Mouse (Mus musculus) myocyte (in vitro differentiated cells): ENCODE data around the gene Gabbr2. TPM values are rescaled to one million over a fixed set of nuclear protein-coding genes. Genes with fewer than 3 reads are reported as not detected.

Experiments used
- H3K27me3 ChIP-seq: one replicate; pipeline ENCODE4 v1.6.1; 2011; ENCODE audit not compliant: control insufficient read depth, insufficient read depth, insufficient read length
- H3K36me3 ChIP-seq: one replicate; pipeline ENCODE4 v1.6.1; 2011; ENCODE audit not compliant: control insufficient read depth, insufficient read depth
- H3K4me2 ChIP-seq: one replicate; pipeline ENCODE4 v1.6.1; 2011; ENCODE audit warnings: low read depth, control low read depth
- H3K4me3 ChIP-seq: one replicate; pipeline ENCODE4 v1.5.1; 2011; ENCODE audit warnings: mild to moderate bottlenecking, control low read depth, moderate library complexity
- H3K79me2 ChIP-seq: one replicate; pipeline ENCODE4 v1.6.1; 2011; ENCODE audit not compliant: control insufficient read depth, insufficient read depth
- H3ac ChIP-seq: one replicate; pipeline ENCODE4 v1.6.1; 2011; ENCODE audit not compliant: control insufficient read depth, insufficient read length
- CEBPB ChIP-seq: IDR thresholded peaks from 2 replicates; pipeline ENCODE4 v1.6.1; 2011; ENCODE audit warnings: mild to moderate bottlenecking, moderate library complexity; ENCODE audit not compliant: poor library complexity, insufficient read depth, severe bottlenecking
- E2F4 ChIP-seq: IDR thresholded peaks from one replicate; pipeline ENCODE4 v1.6.1; 2011; ENCODE audit warnings: mild to moderate bottlenecking, control low read depth, moderate library complexity; ENCODE audit not compliant: insufficient read depth
- MAX ChIP-seq: IDR thresholded peaks from one replicate; pipeline ENCODE4 v1.6.1; 2011; ENCODE audit warnings: low read depth, mild to moderate bottlenecking, control low read depth
- MYOD1 ChIP-seq, 3 experiments: IDR thresholded peaks; one replicate each; pipeline ENCODE4 v1.6.1; 2011; ENCODE audit warnings: control low read depth in 2 of 3, low read depth in 2 of 3, mild to moderate bottlenecking in 2 of 3, moderate library complexity in 1 of 3; ENCODE audit not compliant: insufficient read length in 2 of 3, control insufficient read depth in 1 of 3
- MYOG ChIP-seq, 3 experiments: IDR thresholded peaks; one replicate each; pipeline ENCODE4 v1.6.1; 2011; ENCODE audit warnings: control low read depth in 2 of 3, low read depth in 2 of 3, mild to moderate bottlenecking in 2 of 3; ENCODE audit not compliant: insufficient read length in 2 of 3, control insufficient read depth in 1 of 3, insufficient read depth in 1 of 3
- POLR2A ChIP-seq: IDR thresholded peaks from one replicate; pipeline ENCODE4 v1.6.1; 2011; ENCODE audit warnings: low read depth, mild to moderate bottlenecking, control low read depth, moderate library complexity; ENCODE audit not compliant: insufficient read length
- POLR2AphosphoS2 ChIP-seq: IDR thresholded peaks from one replicate; pipeline ENCODE4 v1.6.1; 2011; ENCODE audit warnings: low read depth, control low read depth; ENCODE audit not compliant: insufficient read length
- REST ChIP-seq: IDR thresholded peaks from one replicate; pipeline ENCODE4 v1.6.1; 2011; ENCODE audit warnings: mild to moderate bottlenecking, control low read depth, moderate library complexity; ENCODE audit not compliant: insufficient read depth, insufficient read length
- SRF ChIP-seq: IDR thresholded peaks from one replicate; pipeline ENCODE4 v1.6.1; 2011; ENCODE audit warnings: low read depth; ENCODE audit not compliant: control insufficient read depth, insufficient read length
- TCF12 ChIP-seq: IDR thresholded peaks from one replicate; pipeline ENCODE4 v1.6.1; 2011; ENCODE audit warnings: mild to moderate bottlenecking, control low read depth; ENCODE audit not compliant: poor library complexity, insufficient read depth, severe bottlenecking
- TCF3 ChIP-seq: IDR thresholded peaks from one replicate; pipeline ENCODE4 v1.6.1; 2011; ENCODE audit warnings: low read depth, control low read depth; ENCODE audit not compliant: insufficient read length
- USF1 ChIP-seq: IDR thresholded peaks from one replicate; pipeline ENCODE4 v1.6.1; 2011; ENCODE audit warnings: low read depth, mild to moderate bottlenecking, control low read depth, moderate library complexity
- polyA plus RNA-seq: library from polyadenylated mRNA; unstranded; fragments of >200 nt; fragmentation: generic; extraction: Trizol; gene quantifications from one replicate; pipeline ENCODE4 v1.2.1, GENCODE M21; 2012; ENCODE audit warnings: missing spikeins

Gene Gabbr2
- polyA plus RNA-seq, 1 experiment: not detected

- no peak overlapping the region for H3ac ChIP-seq
- no peaks in the 10 kb centered on the region for H3K79me2 ChIP-seq
- no peaks in the 10 kb centered on the region for H3K27me3 ChIP-seq
- no peak overlapping the region for H3K4me3 ChIP-seq
- TF ChIP-seq MAX: no peak
- no peak for TF ChIP-seq MYOG (IDR thresholded peaks at IDR 0.05; ENCODE audit: control insufficient read depth in 1 of 3, insufficient read depth in 1 of 3, insufficient read length in 2 of 3, low read depth in 2 of 3)
- no peak for TF ChIP-seq REST
- no peak for TF ChIP-seq MYOD1 (IDR thresholded peaks at IDR 0.05; ENCODE audit: control insufficient read depth in 1 of 3, insufficient read length in 2 of 3, low read depth in 2 of 3)
- TF ChIP-seq CEBPB: no peak
- TF ChIP-seq E2F4: no peak
- TF ChIP-seq USF1: no peak
- TF ChIP-seq SRF: no peak
- TF ChIP-seq POLR2AphosphoS2: no peak
- TF ChIP-seq TCF12: no peak
- no peak for TF ChIP-seq POLR2A
- TF ChIP-seq TCF3: no peak
- no peaks in the 10 kb centered on the region for H3K36me3 ChIP-seq
- H3K4me2 ChIP-seq: no peak overlapping the region
These were observed 295.2 kb downstream of the Gabbr2 start for GRCm38 (mm10) chr4:46696467-46696866.

GRCm38 (mm10) chr4:46690565-46690964, 301.1 kb downstream of the Gabbr2 start:
- no peaks in the 10 kb centered on the region for H3K27me3 ChIP-seq

GRCm38 (mm10) chr4:46690023-46690420, 301.7 kb downstream of the Gabbr2 start:
- Histone ChIP-seq H3K4me2 (no peak overlapping the region), H3K4me3 (no peak overlapping the region), H3K27me3 (no peaks in the 10 kb centered on the region), H3K79me2 (no peaks in the 10 kb centered on the region), H3K36me3 (no peaks in the 10 kb centered on the region), H3ac (no peak overlapping the region)
- TF ChIP-seq CEBPB (no peak), TCF12 (no peak), MAX (no peak), REST (no peak), MYOG (IDR thresholded peaks at IDR 0.05; ENCODE audit: control insufficient read depth in 1 of 3, insufficient read depth in 1 of 3, insufficient read length in 2 of 3, low read depth in 2 of 3) (no peak), SRF (no peak), POLR2A (no peak)

More at GRCm38 (mm10) chr4:46690565-46690964, 301.1 kb downstream of the Gabbr2 start:
- H3K79me2 ChIP-seq: no peaks in the 10 kb centered on the region
- no peaks in the 10 kb centered on the region for H3K36me3 ChIP-seq
- no peak overlapping the region for H3K4me2 ChIP-seq
- TF ChIP-seq CEBPB (no peak), MYOD1 (IDR thresholded peaks at IDR 0.05; ENCODE audit: control insufficient read depth in 1 of 3, insufficient read length in 2 of 3, low read depth in 2 of 3) (no peak), E2F4 (no peak), MAX (no peak), POLR2A (no peak), MYOG (IDR thresholded peaks at IDR 0.05; ENCODE audit: control insufficient read depth in 1 of 3, insufficient read depth in 1 of 3, insufficient read length in 2 of 3, low read depth in 2 of 3) (no peak), SRF (no peak), TCF3 (no peak), TCF12 (no peak), POLR2AphosphoS2 (no peak), REST (no peak), USF1 (no peak)
- H3K4me3 ChIP-seq: no peak overlapping the region
- no peak overlapping the region for H3ac ChIP-seq

- H3ac ChIP-seq: no peak overlapping the region
- H3K36me3 ChIP-seq: no peaks in the 10 kb centered on the region
- TF ChIP-seq MAX: no peak
- TF ChIP-seq USF1: no peak
- TF ChIP-seq TCF12: no peak
- TF ChIP-seq SRF: no peak
- TF ChIP-seq POLR2A: no peak
- no peak for TF ChIP-seq POLR2AphosphoS2
- no peak for TF ChIP-seq MYOG (IDR thresholded peaks at IDR 0.05; ENCODE audit: control insufficient read depth in 1 of 3, insufficient read depth in 1 of 3, insufficient read length in 2 of 3, low read depth in 2 of 3)
- TF ChIP-seq CEBPB: no peak
- no peak for TF ChIP-seq MYOD1 (IDR thresholded peaks at IDR 0.05; ENCODE audit: control insufficient read depth in 1 of 3, insufficient read length in 2 of 3, low read depth in 2 of 3)
- TF ChIP-seq E2F4: no peak
- no peak for TF ChIP-seq TCF3
- no peak for TF ChIP-seq REST
- H3K4me3 ChIP-seq: no peak overlapping the region
- no peak overlapping the region for H3K4me2 ChIP-seq
- no peaks in the 10 kb centered on the region for H3K27me3 ChIP-seq
- no peaks in the 10 kb centered on the region for H3K79me2 ChIP-seq
These were observed 302.2 kb downstream of the Gabbr2 start for GRCm38 (mm10) chr4:46689397-46690022.
